Mouse (Mus musculus) limb, embryonic 14.5 days (tissue): ENCODE results near the gene Wdr5b. TPM values are rescaled to one million over a fixed set of nuclear protein-coding genes. Genes with fewer than 3 reads are reported as not detected.

ENCODE experiments used
- ATAC-seq: fragments of 200-750 bp; cut with Nextera tagmentation; 2 replicates; pipeline ENCODE4 v1.8.0; 2017; ENCODE audit warnings: low read depth, moderate number of reproducible peaks, moderate TSS enrichment; ENCODE audit not compliant: low FRiP score
- DNase-seq: peaks from one replicate; pipeline ENCODE4 v3.0.0-alpha.2; 2015; ENCODE audit warnings: low spot score
- H3K27ac ChIP-seq: fragments of 300-500 bp; sonication (generic); replicated peaks from 2 replicates; pipeline ENCODE4 v1.5.1; 2014; ENCODE audit warnings: low read depth, mild to moderate bottlenecking, low read length, moderate library complexity, mixed read lengths
- H3K27me3 ChIP-seq: fragments of 300-500 bp; sonication (generic); 2 replicates; pipeline ENCODE4 v1.6.1; 2014; ENCODE audit warnings: low read length, mixed read lengths; ENCODE audit not compliant: control insufficient read depth, insufficient read depth
- H3K36me3 ChIP-seq: fragments of 300-500 bp; sonication (generic); 2 replicates; pipeline ENCODE4 v1.6.1; 2014; ENCODE audit warnings: mild to moderate bottlenecking, low read length, moderate library complexity, mixed read lengths; ENCODE audit not compliant: control insufficient read depth, insufficient read depth
- H3K4me1 ChIP-seq: fragments of 300-500 bp; sonication (generic); 2 replicates; pipeline ENCODE4 v1.6.1; 2014; ENCODE audit warnings: antibody characterized with exemption, low read length, mixed read lengths; ENCODE audit not compliant: control insufficient read depth, insufficient read depth
- H3K4me2 ChIP-seq: fragments of 300-500 bp; sonication (generic); replicated peaks from 2 replicates; pipeline ENCODE4 v1.6.1; 2014; ENCODE audit warnings: low read depth, mild to moderate bottlenecking, low read length, moderate library complexity; ENCODE audit not compliant: severe bottlenecking
- H3K4me3 ChIP-seq: fragments of 300-500 bp; sonication (generic); replicated peaks from 2 replicates; pipeline ENCODE4 v1.5.1; 2014; ENCODE audit warnings: low read length
- H3K9ac ChIP-seq: fragments of 300-500 bp; sonication (generic); 2 replicates; pipeline ENCODE4 v1.6.1; 2014; ENCODE audit warnings: mild to moderate bottlenecking, low read depth, low read length, moderate library complexity; ENCODE audit not compliant: severe bottlenecking
- H3K9me3 ChIP-seq: fragments of 300-500 bp; sonication (generic); 2 replicates; pipeline ENCODE4 v1.6.1; 2016; ENCODE audit warnings: low read length; ENCODE audit not compliant: control insufficient read depth
- POLR2A ChIP-seq: fragments of 200-500 bp; IDR thresholded peaks from 2 replicates; pipeline ENCODE4 v1.8.0; 2012; ENCODE audit warnings: inconsistent platforms, mild to moderate bottlenecking, moderate library complexity, borderline replicate concordance; ENCODE audit not compliant: insufficient read depth, insufficient read length; ENCODE audit errors: extremely low read depth
- WGBS: fragments of 180-500 bp; shearing (Covaris S2); extraction: QIAGEN DNeasy Blood & Tissue Kit; methylation state at CpG from one replicate; pipeline ENCODE4 v1.1.7; 2014; 5-methylcytosine and 5-hydroxymethylcytosine counted together
- polyA plus RNA-seq, 2 experiments: library from polyadenylated mRNA; depleted of rRNA in 1 of 2; stranded (reverse) in 1 of 2; unstranded in 1 of 2; fragments of >200 nt; fragmentation: Nextera tagmentation in 1 of 2; extraction: Ambion mirVana in 1 of 2; gene quantifications; 2 replicates each; pipeline versions ENCODE4 v1.2.1 to v1.2.3; 2012 to 2014

Wdr5b gene
- polyA plus RNA-seq, 2 experiments, result 6.1 to 11.9 TPM

DNA sequence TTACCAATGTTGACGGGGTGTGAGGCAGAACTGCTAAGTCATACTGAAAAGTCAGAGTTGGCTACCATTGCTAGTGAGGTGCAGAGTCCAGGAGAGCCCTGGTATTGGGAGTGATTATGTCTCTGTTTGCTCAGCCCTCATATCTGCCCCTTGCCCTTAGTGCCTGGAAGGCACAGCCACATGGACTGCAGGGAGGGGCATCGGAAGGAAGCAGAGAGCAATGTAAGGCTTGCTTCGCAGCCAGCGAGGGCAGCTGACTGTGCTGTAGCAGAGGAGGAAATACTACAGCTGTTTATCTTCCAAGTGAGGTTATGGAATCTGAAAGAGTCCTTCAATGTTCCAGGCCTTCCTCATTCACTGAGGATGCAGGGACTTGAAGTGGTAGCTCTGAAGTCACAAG lies 46.9 kb downstream of the Wdr5b start:
- no peak for TF ChIP-seq POLR2A
- H3K9ac ChIP-seq, result no peak overlapping the region
- H3K36me3 ChIP-seq, result peaks cover 64% of the 10 kb centered on the region
- no peaks in the 10 kb centered on the region for H3K4me1 ChIP-seq
- H3K27ac ChIP-seq, result no peak overlapping the region
- no peaks in the 10 kb centered on the region for H3K27me3 ChIP-seq
- ATAC-seq, result no peak
- 86% methylated on average over 4 of the region's 4 CpGs for WGBS
- no peak overlapping the region for H3K4me2 ChIP-seq
- no peaks in the 10 kb centered on the region for H3K9me3 ChIP-seq
- no peak for DNase-seq
- no peak overlapping the region for H3K4me3 ChIP-seq

DNA sequence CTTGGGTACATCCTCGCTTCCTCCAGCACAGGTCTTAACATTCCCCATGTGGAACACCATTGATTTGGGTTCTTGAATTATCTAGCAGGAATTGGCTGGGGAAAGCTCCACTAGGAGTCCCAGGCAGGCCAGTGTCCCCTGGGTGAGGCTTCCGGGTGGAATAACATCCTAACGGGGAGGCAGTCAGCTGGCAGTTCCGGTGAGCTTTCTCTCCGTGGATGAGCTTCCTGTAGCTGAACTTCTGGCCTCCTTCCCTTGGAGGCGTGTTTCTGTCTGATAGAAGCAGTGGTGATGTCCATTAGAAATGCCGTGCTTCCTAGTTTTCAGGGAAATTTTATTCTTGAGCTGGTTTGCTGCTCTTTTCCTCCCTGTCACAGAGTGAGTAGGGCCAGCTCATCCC lies 48.1 kb downstream of the Wdr5b start:
- Histone ChIP-seq H3K4me2 (no peak overlapping the region), H3K4me1 (no peaks in the 10 kb centered on the region), H3K36me3 (peaks cover 55% of the 10 kb centered on the region), H3K9ac (no peak overlapping the region), H3K9me3 (no peaks in the 10 kb centered on the region), H3K4me3 (no peak overlapping the region), H3K27me3 (no peaks in the 10 kb centered on the region), H3K27ac (no peak overlapping the region)
- ATAC-seq (no peak), DNase-seq (no peak)
- 90% methylated on average over 7 of the region's 7 CpGs for WGBS
- no peak for TF ChIP-seq POLR2A

DNA sequence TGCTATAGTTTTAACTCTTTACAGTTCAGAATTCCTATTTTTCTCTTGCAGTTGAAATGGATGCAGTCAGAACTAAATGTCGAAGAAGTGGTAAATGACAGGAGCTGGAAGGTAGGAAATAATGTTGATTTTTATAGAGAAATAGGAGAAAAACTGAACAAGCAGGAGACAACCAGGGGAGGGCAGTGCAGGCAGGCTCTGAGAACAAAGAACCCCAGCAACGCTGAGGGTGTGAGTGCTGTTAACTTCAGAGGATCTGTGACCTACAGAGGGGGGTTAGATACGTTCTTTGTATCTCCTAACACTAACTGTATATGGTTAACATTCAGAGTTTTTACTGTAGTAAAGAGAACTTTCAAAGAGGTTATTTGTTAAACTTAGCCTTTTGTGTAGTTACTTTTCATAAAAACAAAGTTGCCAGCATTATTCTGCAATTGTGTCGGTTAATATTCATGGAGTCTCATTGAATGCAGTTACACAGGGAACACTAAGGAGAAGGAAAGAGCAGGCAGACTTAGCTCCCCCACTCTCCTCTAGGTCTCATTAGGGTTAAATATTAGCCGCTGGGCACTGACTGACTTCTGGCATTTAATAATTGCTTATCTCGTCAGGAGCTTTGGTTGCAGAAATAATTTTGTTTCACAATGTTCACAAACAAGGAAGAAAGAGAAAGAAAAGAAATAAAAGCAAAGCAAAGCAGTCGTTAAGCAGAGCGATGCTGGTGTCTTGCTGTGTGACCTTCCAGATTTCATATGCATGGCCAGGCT lies 49.0 kb downstream of the Wdr5b start:
- no peak for ATAC-seq
- no peak overlapping the region for H3K4me2 ChIP-seq
- H3K9ac ChIP-seq, result no peak overlapping the region
- H3K4me1 ChIP-seq, result no peaks in the 10 kb centered on the region
- 60% methylated on average over 8 of the region's 8 CpGs for WGBS
- no peak for TF ChIP-seq POLR2A
- no peaks in the 10 kb centered on the region for H3K9me3 ChIP-seq
- H3K27me3 ChIP-seq, result no peaks in the 10 kb centered on the region
- no peak for DNase-seq
- no peak overlapping the region for H3K4me3 ChIP-seq
- peaks cover 47% of the 10 kb centered on the region for H3K36me3 ChIP-seq
- no peak overlapping the region for H3K27ac ChIP-seq

DNA sequence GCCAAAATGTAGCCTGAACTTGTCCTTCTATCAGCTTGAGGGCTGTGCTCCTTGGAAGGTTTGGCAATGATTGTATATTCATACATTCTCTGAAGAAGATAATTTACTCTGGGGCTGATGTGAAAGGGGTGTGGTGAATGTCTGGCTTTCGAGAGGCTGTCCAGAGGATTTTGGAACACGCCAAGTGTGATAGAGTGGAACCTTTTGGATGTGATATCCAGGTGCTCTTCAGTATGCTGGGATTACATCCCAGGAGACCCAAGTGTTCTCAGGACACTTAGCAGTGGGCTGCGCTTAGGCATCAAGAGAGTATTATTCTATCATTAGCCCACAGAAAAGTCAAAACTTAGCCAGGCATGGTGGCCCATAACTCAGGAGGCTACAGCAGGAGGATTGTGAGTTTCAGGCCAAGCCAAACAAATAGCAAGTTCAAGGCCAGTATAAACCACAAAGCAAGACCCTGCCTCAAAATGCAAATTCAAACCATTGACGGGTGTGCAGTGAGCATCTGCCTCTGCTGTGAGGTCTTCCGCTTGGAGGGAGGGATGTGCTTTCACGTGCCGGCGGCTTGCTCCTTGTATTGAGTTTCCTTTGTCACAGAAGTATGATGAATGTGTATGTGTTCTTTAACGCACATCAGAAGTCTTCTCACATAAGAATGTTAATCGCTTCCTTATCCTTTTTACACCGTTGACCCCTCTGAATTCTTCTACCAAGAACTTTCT lies 50.0 kb downstream of the Wdr5b start:
- no peak overlapping the region for H3K4me3 ChIP-seq
- peaks cover 39% of the 10 kb centered on the region for H3K36me3 ChIP-seq
- no peaks in the 10 kb centered on the region for H3K9me3 ChIP-seq
- H3K27ac ChIP-seq, result no peak overlapping the region
- no peak for TF ChIP-seq POLR2A
- WGBS, result 84% methylated on average over 11 of the region's 11 CpGs
- no peaks in the 10 kb centered on the region for H3K27me3 ChIP-seq
- no peaks in the 10 kb centered on the region for H3K4me1 ChIP-seq
- DNase-seq (no peak), ATAC-seq (no peak)
- H3K4me2 ChIP-seq, result no peak overlapping the region
- H3K9ac ChIP-seq, result no peak overlapping the region

Other genes starting within 250 kb of the Wdr5b start
- gene Parp14, start 169.6 kb upstream of the Wdr5b start, polyA plus RNA-seq (2012; rRNA removed), result 0.85 and 1.1 TPM in 2 replicates
- gene Parp14, start 169.6 kb upstream of the Wdr5b start, polyA plus RNA-seq (2014; fragmentation: Nextera tagmentation; extraction: Ambion mirVana), result 0.67 and 0.91 TPM in 2 replicates
- 3.5 and 4.1 TPM in 2 replicates for gene Parp9, start 102.7 kb upstream of the Wdr5b start, polyA plus RNA-seq (2012; rRNA removed)
- 4.3 and 5.3 TPM in 2 replicates for gene Parp9, start 102.7 kb upstream of the Wdr5b start, polyA plus RNA-seq (2014; fragmentation: Nextera tagmentation; extraction: Ambion mirVana)
- 1.8 and 2.0 TPM in 2 replicates for gene Dtx3l, start 102.0 kb upstream of the Wdr5b start, polyA plus RNA-seq (2012; rRNA removed)
- 3.2 and 3.5 TPM in 2 replicates for gene Dtx3l, start 102.0 kb upstream of the Wdr5b start, polyA plus RNA-seq (2014; fragmentation: Nextera tagmentation; extraction: Ambion mirVana)
- gene Kpna1, start 62.4 kb upstream of the Wdr5b start, polyA plus RNA-seq (2012; rRNA removed), result 14.7 and 15.4 TPM in 2 replicates
- gene Kpna1, start 62.4 kb upstream of the Wdr5b start, polyA plus RNA-seq (2014; fragmentation: Nextera tagmentation; extraction: Ambion mirVana), result 38.7 and 39.5 TPM in 2 replicates
- 128 and 270 TPM in 2 replicates for gene Fam162a, start 30.4 kb downstream of the Wdr5b start, polyA plus RNA-seq (2012; rRNA removed)
- 474 and 497 TPM in 2 replicates for gene Fam162a, start 30.4 kb downstream of the Wdr5b start, polyA plus RNA-seq (2014; fragmentation: Nextera tagmentation; extraction: Ambion mirVana)
- 47.3 and 56.2 TPM in 2 replicates for gene Ccdc58, start 30.5 kb downstream of the Wdr5b start, polyA plus RNA-seq (2012; rRNA removed)
- 70.1 and 70.2 TPM in 2 replicates for gene Ccdc58, start 30.5 kb downstream of the Wdr5b start, polyA plus RNA-seq (2014; fragmentation: Nextera tagmentation; extraction: Ambion mirVana)
- 0.36 and 0.83 TPM in 2 replicates for gene Csta1, start 90.1 kb downstream of the Wdr5b start, polyA plus RNA-seq (2012; rRNA removed)
- 2.1 and 2.7 TPM in 2 replicates for gene Csta1, start 90.1 kb downstream of the Wdr5b start, polyA plus RNA-seq (2014; fragmentation: Nextera tagmentation; extraction: Ambion mirVana)
- gene Stfa2l1, start 115.6 kb downstream of the Wdr5b start, polyA plus RNA-seq (2012; rRNA removed), result 1.2 and 1.8 TPM in 2 replicates
- gene Stfa2l1, start 115.6 kb downstream of the Wdr5b start, polyA plus RNA-seq (2014; fragmentation: Nextera tagmentation; extraction: Ambion mirVana), result 0.76 and 1.9 TPM in 2 replicates
- 1.7 and 3.5 TPM in 2 replicates for gene Gm5483, start 143.0 kb downstream of the Wdr5b start, polyA plus RNA-seq (2012; rRNA removed)
- 0.58 and 5.1 TPM in 2 replicates for gene Gm5483, start 143.0 kb downstream of the Wdr5b start, polyA plus RNA-seq (2014; fragmentation: Nextera tagmentation; extraction: Ambion mirVana)
- not detected in 2 replicates for gene Gm5416, start 169.2 kb downstream of the Wdr5b start, polyA plus RNA-seq (2012; rRNA removed)
- not detected in 2 replicates for gene Gm5416, start 169.2 kb downstream of the Wdr5b start, polyA plus RNA-seq (2014; fragmentation: Nextera tagmentation; extraction: Ambion mirVana)
- 0.22 and 0.44 TPM in 2 replicates for gene 2010005H15Rik, start 180.3 kb downstream of the Wdr5b start, polyA plus RNA-seq (2012; rRNA removed)
- gene 2010005H15Rik, start 180.3 kb downstream of the Wdr5b start, polyA plus RNA-seq (2014; fragmentation: Nextera tagmentation; extraction: Ambion mirVana), result not detected in 2 replicates
- 3.5 and 6.5 TPM in 2 replicates for gene Stfa1, start 235.8 kb downstream of the Wdr5b start, polyA plus RNA-seq (2012; rRNA removed)
- gene Stfa1, start 235.8 kb downstream of the Wdr5b start, polyA plus RNA-seq (2014; fragmentation: Nextera tagmentation; extraction: Ambion mirVana), result 5.8 and 13.8 TPM in 2 replicates